Mouse (Mus musculus) midbrain, embryonic 14.5 days (tissue): ENCODE results near the gene Donson. TPM values are rescaled to one million over a fixed set of nuclear protein-coding genes. Genes with fewer than 3 reads are reported as not detected.

ENCODE experiments used
- ATAC-seq: fragments of 200-750 bp; cut with Nextera tagmentation; 2 replicates; pipeline ENCODE4 v1.8.0; 2017; ENCODE audit warnings: moderate number of reproducible peaks, moderate library complexity; ENCODE audit not compliant: low FRiP score, low TSS enrichment
- DNase-seq: peaks from one replicate; pipeline ENCODE4 v3.0.0-alpha.2; 2015
- H3K27ac ChIP-seq: fragments of 300-500 bp; sonication (generic); replicated peaks from 2 replicates; pipeline ENCODE4 v1.5.1; 2014; ENCODE audit warnings: mild to moderate bottlenecking, low read depth, low read length, moderate library complexity
- H3K27me3 ChIP-seq: fragments of 300-500 bp; sonication (generic); 2 replicates; pipeline ENCODE4 v1.6.1; 2014; ENCODE audit warnings: low read length, control low read depth, mixed read lengths; ENCODE audit not compliant: control insufficient read depth, insufficient read depth
- H3K36me3 ChIP-seq: fragments of 300-500 bp; sonication (generic); 2 replicates; pipeline ENCODE4 v1.6.1; 2014; ENCODE audit warnings: low read length, control low read depth; ENCODE audit not compliant: control insufficient read depth, insufficient read depth
- H3K4me1 ChIP-seq: fragments of 300-500 bp; sonication (generic); 2 replicates; pipeline ENCODE4 v1.6.1; 2014; ENCODE audit warnings: mild to moderate bottlenecking, antibody characterized with exemption, low read length, control low read depth; ENCODE audit not compliant: control insufficient read depth, insufficient read depth
- H3K4me2 ChIP-seq: fragments of 300-500 bp; sonication (generic); 2 replicates; pipeline ENCODE4 v1.6.1; 2014; ENCODE audit warnings: mild to moderate bottlenecking, low read length, moderate library complexity
- H3K4me3 ChIP-seq: fragments of 300-500 bp; sonication (generic); replicated peaks from 2 replicates; pipeline ENCODE4 v1.5.1; 2014; ENCODE audit warnings: low read depth, low read length
- H3K9ac ChIP-seq: fragments of 300-500 bp; sonication (generic); replicated peaks from 2 replicates; pipeline ENCODE4 v1.6.1; 2014; ENCODE audit warnings: mild to moderate bottlenecking, low read length, moderate library complexity
- H3K9me3 ChIP-seq: fragments of 300-500 bp; sonication (generic); 2 replicates; pipeline ENCODE4 v1.6.1; 2016; ENCODE audit warnings: low read length, control low read depth, mixed read lengths; ENCODE audit not compliant: control insufficient read depth
- WGBS: fragments of 180-500 bp; shearing (Covaris S2); extraction: QIAGEN DNeasy Blood & Tissue Kit; methylation state at CpG from one replicate; pipeline ENCODE4 v1.1.7; 2014; 5-methylcytosine and 5-hydroxymethylcytosine counted together
- polyA plus RNA-seq: library from polyadenylated mRNA; unstranded; fragments of >200 nt; fragmentation: Nextera tagmentation; extraction: Ambion mirVana; gene quantifications from 2 replicates; pipeline ENCODE4 v1.2.1, GENCODE M21; 2014

Donson gene
- polyA plus RNA-seq, 1 experiment from 2014 or later: 24.7 TPM

GRCm38 (mm10) chr16:91701908-91702307, 13.3 kb upstream of the Donson start:
- no peak for DNase-seq
- Histone ChIP-seq H3K4me2 (no peak overlapping the region), H3K36me3 (peaks cover 61% of the 10 kb centered on the region), H3K9ac (no peak overlapping the region), H3K4me3 (no peak overlapping the region), H3K9me3 (no peaks in the 10 kb centered on the region), H3K4me1 (no peaks in the 10 kb centered on the region), H3K27ac (no peak overlapping the region), H3K27me3 (no peaks in the 10 kb centered on the region)
- WGBS: 91% methylated on average over 13 of the region's 13 CpGs
- no peak for ATAC-seq

DNA sequence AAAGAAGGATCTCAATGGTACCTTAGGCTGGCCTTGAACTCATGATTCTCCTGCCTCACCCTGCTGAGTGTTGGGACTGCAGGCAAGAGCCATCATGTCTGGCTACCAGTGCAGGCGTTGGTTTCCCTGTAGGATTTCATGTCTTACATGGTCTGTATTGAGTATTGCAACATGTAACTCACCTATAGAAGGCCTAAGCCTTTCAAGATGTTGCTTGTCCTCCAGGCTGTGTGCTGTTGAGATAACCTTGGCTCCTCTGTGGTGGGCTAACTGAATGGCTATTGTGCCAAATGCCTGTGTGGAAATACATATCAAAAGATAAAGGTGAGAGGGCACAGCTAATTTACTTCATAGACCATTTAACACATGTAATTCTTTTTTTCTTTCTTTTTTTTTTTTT, 10.4 kb upstream of the Donson start:
- Histone ChIP-seq H3K9me3 (no peaks in the 10 kb centered on the region), H3K9ac (no peak overlapping the region), H3K27ac (no peak overlapping the region), H3K4me1 (no peaks in the 10 kb centered on the region), H3K4me2 (no peak overlapping the region), H3K27me3 (no peaks in the 10 kb centered on the region), H3K4me3 (no peak overlapping the region), H3K36me3 (peaks cover 64% of the 10 kb centered on the region)
- no peak for ATAC-seq
- no peak for DNase-seq
- WGBS: 90% methylated on average over 1 of the region's 1 CpGs

DNA sequence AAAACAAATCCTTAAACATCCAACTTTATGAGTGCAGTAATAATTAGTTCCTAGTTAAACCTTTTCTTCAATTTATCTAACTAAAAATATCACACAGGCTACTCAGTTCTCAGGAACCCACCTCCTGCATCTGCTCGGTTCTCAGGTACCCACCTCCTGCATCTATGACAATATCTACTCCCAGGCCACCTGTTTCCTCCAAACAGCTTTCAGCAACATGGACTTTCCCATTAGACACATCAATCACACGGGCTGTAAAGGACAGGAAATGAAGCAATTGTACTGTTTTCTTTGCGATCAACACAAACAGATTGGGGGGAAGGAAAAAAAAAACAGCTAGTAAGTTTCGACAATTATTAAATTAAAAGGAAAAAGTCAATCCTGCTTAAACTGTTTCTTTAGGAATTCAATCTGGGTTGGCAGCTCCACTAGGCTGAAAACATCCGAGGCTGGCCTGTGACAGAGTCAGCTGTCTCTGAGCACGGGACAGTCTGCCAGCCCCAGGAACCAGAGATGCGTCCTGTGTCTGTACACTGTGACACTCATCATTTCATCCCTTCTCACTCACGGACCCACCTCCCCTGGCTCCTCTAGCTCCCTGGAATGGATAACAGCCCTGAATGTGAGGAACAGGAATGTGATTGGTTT, 6.7 kb upstream of the Donson start:
- Histone ChIP-seq H3K9me3 (no peaks in the 10 kb centered on the region), H3K36me3 (peaks cover 50% of the 10 kb centered on the region), H3K9ac (no peak overlapping the region), H3K4me1 (no peaks in the 10 kb centered on the region), H3K27ac (no peak overlapping the region), H3K4me2 (no peak overlapping the region), H3K4me3 (no peak overlapping the region), H3K27me3 (no peaks in the 10 kb centered on the region)
- no peak for DNase-seq
- 85% methylated on average over 8 of the region's 8 CpGs for WGBS
- no peak for ATAC-seq

DNA sequence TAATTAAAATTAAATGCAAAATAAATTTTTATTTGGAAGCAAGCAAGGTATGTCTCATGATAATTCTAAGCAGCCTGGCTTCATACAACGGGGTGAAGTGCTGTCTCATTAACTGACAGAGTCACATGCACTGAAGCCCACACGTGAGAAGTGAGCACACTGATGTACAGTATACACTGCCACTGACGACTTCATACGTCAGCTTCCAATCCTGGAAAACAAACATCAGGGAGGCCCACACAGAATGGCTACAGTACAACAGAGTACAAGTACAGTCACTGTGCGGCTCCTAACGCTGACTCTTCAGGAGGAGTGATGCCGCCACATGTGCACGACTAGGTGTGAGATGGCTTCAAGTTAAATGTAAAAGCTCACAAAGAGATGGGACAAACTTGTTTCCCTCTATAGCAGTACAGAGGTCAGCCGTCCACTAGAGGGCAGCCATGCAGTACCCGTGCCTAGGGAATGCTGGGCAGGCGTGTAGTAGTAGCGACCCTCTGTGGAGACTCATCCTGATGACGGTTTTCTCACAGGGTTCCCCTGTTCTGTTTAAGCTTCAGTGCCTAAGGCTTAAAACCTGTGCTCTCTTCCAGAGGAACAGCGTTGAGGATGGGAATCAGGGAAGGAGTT, 6.0 kb upstream of the Donson start:
- Histone ChIP-seq H3K4me1 (0 out of 2 replicates have a peak, but pooled peaks cover 4% of the 10 kb centered on the region), H3K4me3 (no peak overlapping the region), H3K27ac (no peak overlapping the region), H3K27me3 (no peaks in the 10 kb centered on the region), H3K4me2 (no peak overlapping the region), H3K9ac (no peak overlapping the region), H3K36me3 (peaks cover 48% of the 10 kb centered on the region), H3K9me3 (no peaks in the 10 kb centered on the region)
- WGBS: 31% methylated on average over 14 of the region's 14 CpGs
- peak; percentile 89 for DNase-seq
- peak; percentile 84 for ATAC-seq

- peaks cover 28% of the 10 kb centered on the region for H3K36me3 ChIP-seq
- 0 out of 2 replicates have a peak overlapping the region, but pooled peaks have one; percentile 91 for H3K4me3 ChIP-seq
- no peaks in the 10 kb centered on the region for H3K9me3 ChIP-seq
- ATAC-seq (no peak), DNase-seq (no peak)
- no peak overlapping the region for H3K27ac ChIP-seq
- H3K27me3 ChIP-seq: no peaks in the 10 kb centered on the region
- H3K4me1 ChIP-seq: 0 out of 2 replicates have a peak, but pooled peaks cover 12% of the 10 kb centered on the region
- H3K9ac ChIP-seq: 0 out of 2 replicates have a peak overlapping the region, but pooled peaks have one; percentile 36
- 41% methylated on average over 7 of the region's 7 CpGs for WGBS
- H3K4me2 ChIP-seq: peak overlapping the region; percentile 80
Measured at GRCm38 (mm10) chr16:91689791-91690190, 1.2 kb upstream of the Donson start.

DNA sequence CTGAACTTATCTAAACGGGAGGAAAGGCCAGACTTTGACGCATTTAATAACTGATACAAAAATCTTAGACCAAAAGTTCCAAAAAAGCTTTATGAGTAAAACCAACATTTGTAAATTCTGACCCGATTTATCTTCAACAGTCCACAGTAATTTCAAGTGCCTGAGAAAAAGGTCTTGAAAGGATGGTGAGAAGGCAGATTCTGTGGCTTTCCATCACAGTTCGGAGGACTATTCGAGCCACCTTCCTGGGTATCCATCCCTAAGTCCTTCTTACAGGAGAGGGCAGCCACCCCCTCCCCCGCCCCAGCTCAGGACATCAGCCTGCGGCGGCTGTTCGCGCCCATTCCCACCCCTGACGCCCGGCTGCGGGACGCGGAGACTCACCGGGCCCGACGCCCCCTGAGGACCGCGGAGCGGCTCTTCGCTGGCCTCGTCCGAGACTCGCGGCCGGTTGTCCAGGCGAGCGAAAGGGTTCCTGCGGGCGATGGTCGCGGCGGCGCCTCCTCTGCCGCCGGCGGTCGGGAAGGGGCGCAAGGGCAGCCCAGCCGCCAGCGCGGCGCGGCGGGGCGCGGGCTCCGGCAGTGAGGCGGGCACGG, 449 bp downstream of the Donson start:
- Histone ChIP-seq H3K27me3 (no peaks in the 10 kb centered on the region), H3K4me1 (0 out of 2 replicates have a peak, but pooled peaks cover 12% of the 10 kb centered on the region), H3K4me2 (peak overlapping the region; percentile 80), H3K27ac (peak overlapping the region; percentile 90), H3K9me3 (no peaks in the 10 kb centered on the region), H3K4me3 (peak overlapping the region; percentile 91), H3K36me3 (peaks cover 38% of the 10 kb centered on the region), H3K9ac (peak overlapping the region; percentile 81)
- ATAC-seq: peak; percentile 70
- 1% methylated on average over 51 of the region's 51 CpGs for WGBS
- no peak for DNase-seq

DNA sequence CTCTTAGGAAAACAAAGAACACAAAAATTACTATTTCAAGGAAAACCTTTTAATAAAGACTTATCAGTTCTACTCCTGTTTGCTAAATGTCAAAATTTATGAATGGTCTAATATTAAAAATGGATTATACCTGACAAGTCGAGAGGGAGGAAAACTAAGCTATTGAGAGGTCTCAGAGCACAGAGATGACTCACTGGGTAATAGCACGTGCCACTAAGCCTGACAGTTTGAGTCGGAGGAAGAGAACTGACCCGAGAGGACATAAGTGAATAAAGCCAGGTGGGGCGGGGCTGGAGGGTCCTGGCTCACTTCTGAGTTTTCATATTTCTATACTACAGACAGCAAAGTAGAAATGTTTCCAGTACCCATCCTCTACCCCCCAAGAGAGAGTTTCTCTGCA, 2.2 kb downstream of the Donson start:
- Histone ChIP-seq H3K27me3 (no peaks in the 10 kb centered on the region), H3K4me2 (no peak overlapping the region), H3K27ac (no peak overlapping the region), H3K9ac (no peak overlapping the region), H3K9me3 (no peaks in the 10 kb centered on the region), H3K4me3 (no peak overlapping the region), H3K36me3 (peaks cover 53% of the 10 kb centered on the region), H3K4me1 (0 out of 2 replicates have a peak, but pooled peaks cover 12% of the 10 kb centered on the region)
- 87% methylated on average over 5 of the region's 5 CpGs for WGBS
- ATAC-seq: no peak
- no peak for DNase-seq

GRCm38 (mm10) chr16:91685526-91685925, 3.0 kb downstream of the Donson start:
- ATAC-seq: no peak
- Histone ChIP-seq H3K9ac (no peak overlapping the region), H3K4me1 (0 out of 2 replicates have a peak, but pooled peaks cover 12% of the 10 kb centered on the region), H3K4me2 (no peak overlapping the region), H3K27me3 (no peaks in the 10 kb centered on the region), H3K36me3 (peaks cover 55% of the 10 kb centered on the region), H3K9me3 (no peaks in the 10 kb centered on the region), H3K4me3 (no peak overlapping the region), H3K27ac (no peak overlapping the region)
- 89% methylated on average over 5 of the region's 5 CpGs for WGBS
- DNase-seq: no peak
